Mouse (Mus musculus) hindbrain, embryonic 10.5 days (tissue): ENCODE results near the gene Endou. TPM values are rescaled to one million over a fixed set of nuclear protein-coding genes. Genes with fewer than 3 reads are reported as not detected.

ENCODE experiments used
- DNase-seq: peaks from one replicate; pipeline ENCODE4 v3.0.0-alpha.2; 2017; ENCODE audit warnings: low spot score
- H3K27ac ChIP-seq: fragments of 300-500 bp; sonication (generic); 2 replicates; pipeline ENCODE4 v1.5.1; 2016; ENCODE audit warnings: mild to moderate bottlenecking, moderate library complexity
- H3K27me3 ChIP-seq: fragments of 300-500 bp; sonication (generic); 2 replicates; pipeline ENCODE4 v1.6.1; 2016; ENCODE audit warnings: mild to moderate bottlenecking; ENCODE audit not compliant: poor library complexity, insufficient read depth, severe bottlenecking
- H3K36me3 ChIP-seq: fragments of 300-500 bp; sonication (generic); 2 replicates; pipeline ENCODE4 v1.6.1; 2016; ENCODE audit warnings: mild to moderate bottlenecking, moderate library complexity
- H3K4me1 ChIP-seq: fragments of 300-500 bp; sonication (generic); replicated peaks from 2 replicates; pipeline ENCODE4 v1.6.1; 2016; ENCODE audit warnings: mild to moderate bottlenecking
- H3K4me3 ChIP-seq: fragments of 300-500 bp; sonication (generic); 2 replicates; pipeline ENCODE4 v1.5.1; 2016; ENCODE audit warnings: mild to moderate bottlenecking, moderate library complexity
- H3K9me3 ChIP-seq: fragments of 300-500 bp; sonication (generic); 2 replicates; pipeline ENCODE4 v1.6.1; 2016; ENCODE audit warnings: mild to moderate bottlenecking, moderate library complexity
- WGBS: fragments of 180-500 bp; shearing (Covaris S2); methylation state at CpG from one replicate; pipeline ENCODE4 v1.1.7; 2016; 5-methylcytosine and 5-hydroxymethylcytosine counted together
- polyA plus RNA-seq: library from polyadenylated mRNA; unstranded; fragments of >200 nt; fragmentation: Nextera tagmentation; extraction: Ambion mirVana; gene quantifications from 2 replicates; pipeline ENCODE4 v1.2.1, GENCODE M21; 2016

Endou gene
- polyA plus RNA-seq, 1 experiment from 2014 or later: 0.08 TPM

DNA sequence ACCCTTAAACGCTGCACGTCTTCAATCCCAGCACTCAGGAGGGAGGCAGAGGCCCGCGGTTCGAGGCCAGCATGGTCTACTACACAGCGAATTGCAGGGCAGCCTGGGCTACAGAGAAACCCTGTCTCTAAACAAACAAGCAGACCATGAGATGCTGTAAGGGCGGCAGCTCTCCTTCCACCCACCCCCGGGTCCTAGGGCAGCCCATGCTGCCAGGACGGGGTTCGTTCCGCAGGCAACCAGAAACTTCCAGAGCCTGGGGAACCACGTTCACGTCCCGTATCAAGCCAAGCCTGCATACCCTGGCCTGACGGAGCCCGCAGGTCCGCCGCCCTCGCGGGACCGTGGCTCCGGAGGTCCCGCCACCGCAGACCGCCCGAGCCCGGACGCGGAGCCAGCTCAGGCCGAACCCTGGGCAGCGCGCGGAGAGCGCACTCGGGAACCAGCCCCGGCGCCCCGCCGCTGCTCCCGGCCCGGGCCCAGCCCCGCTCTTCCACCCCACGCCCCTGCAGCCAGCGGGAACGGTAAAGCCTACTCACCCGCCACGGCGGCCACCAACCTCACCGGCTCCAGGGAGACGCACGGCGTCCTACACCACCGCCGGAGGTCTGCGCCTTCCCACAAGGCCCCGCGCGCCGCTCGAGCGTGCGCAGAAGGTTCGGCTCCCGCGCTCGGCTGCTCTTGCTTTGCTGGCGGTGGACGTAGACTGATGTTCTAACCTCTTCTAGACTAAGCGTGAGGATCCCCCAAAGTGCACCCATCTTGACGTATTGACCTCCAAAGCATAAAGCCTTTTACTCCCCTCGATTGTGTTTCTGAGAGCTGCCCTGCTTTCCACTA is 25.7 kb downstream of the Endou start, which contains the start of gene Rpap3:
Rpap3 (minus strand) TSS at position 615 of the 840 bp plus-strand sequence.
- DNase-seq: peak; percentile 89
- peak within 1 kb of the TSS; percentile 98 for H3K4me3 ChIP-seq
- H3K27ac ChIP-seq: peak within 1 kb of the TSS; percentile 94
- H3K9me3 ChIP-seq: no peaks in the 10 kb centered on the region
- H3K36me3 ChIP-seq: peaks cover 31% of the 10 kb centered on the region
- WGBS: under 1% methylated on average over 71 of the region's 71 CpGs
- H3K27me3 ChIP-seq: no peaks in the 10 kb centered on the region
- H3K4me1 ChIP-seq: peaks cover 24% of the 10 kb centered on the region

DNA sequence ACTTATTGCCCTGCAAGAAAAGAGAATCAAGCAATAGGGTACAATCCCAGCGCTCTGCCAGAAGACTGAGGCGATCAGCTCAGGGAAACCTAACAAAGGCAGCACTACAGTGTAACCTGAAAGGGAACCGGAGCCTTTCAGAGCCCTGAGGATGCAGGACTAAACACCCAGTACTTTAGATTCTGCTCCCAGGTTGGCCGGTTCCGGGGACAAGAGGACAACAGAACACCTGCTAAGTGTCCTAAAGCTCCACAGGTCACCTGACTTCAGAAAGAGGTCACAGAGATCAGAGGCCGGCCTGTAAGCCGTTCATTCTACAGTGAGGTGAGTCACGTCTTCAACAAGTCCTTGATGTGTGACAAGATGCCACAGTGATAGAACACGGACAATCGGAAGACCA is 34.5 kb downstream of the Endou start:
- Histone ChIP-seq H3K9me3 (no peaks in the 10 kb centered on the region), H3K36me3 (peaks cover 99% of the 10 kb centered on the region), H3K27me3 (no peaks in the 10 kb centered on the region), H3K4me1 (no peaks in the 10 kb centered on the region), H3K4me3 (no peak overlapping the region), H3K27ac (no peak overlapping the region)
- WGBS: 90% methylated on average over 10 of the region's 10 CpGs
- DNase-seq: no peak

DNA sequence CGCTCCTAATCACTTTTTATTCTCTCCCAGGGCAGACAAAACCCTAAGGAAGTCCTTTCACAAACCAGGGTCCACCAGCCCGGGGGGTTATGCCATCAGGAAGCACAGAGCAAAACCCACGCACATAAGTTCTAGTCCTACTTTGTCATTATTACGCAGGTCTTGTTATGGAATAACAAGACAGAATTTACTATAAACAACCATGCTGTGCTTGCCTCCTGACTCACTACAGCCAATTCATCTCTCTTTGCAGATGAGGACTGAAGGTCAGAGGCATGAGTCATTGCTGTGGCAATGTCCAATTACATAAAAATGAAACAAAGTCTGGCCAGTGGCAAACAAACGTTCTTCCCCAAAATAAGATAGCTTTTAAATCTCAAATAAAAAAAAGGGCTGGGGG is 37.7 kb downstream of the Endou start:
- 94% methylated on average over 5 of the region's 5 CpGs for WGBS
- peaks cover 99% of the 10 kb centered on the region for H3K36me3 ChIP-seq

DNA sequence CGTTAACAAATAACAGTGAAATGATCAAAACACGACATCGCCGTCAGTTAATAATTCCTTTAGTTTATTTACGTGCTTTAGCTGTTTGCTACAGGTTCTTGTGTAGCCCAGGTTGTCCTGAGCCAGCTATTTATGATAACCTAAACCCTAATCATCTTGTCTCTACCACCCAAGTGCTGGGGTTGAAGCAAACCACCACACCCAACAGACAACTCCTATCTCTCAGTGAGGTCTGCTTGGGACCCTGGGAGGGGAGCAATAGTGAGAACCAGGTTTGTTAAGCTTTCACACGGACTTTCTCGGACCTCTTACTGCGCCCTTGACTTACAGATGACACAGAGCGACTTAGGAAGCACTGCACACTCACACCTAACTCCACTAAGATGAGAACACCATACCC is 47.0 kb downstream of the Endou start:
- no peak overlapping the region for H3K4me3 ChIP-seq
- H3K4me1 ChIP-seq: no peaks in the 10 kb centered on the region; the same call in 1 of the 2 replicates
- no peaks in the 10 kb centered on the region for H3K9me3 ChIP-seq
- peaks cover 100% of the 10 kb centered on the region for H3K36me3 ChIP-seq
- 94% methylated on average over 9 of the region's 9 CpGs for WGBS
- H3K27me3 ChIP-seq: no peaks in the 10 kb centered on the region
- no peak overlapping the region for H3K27ac ChIP-seq
- DNase-seq: no peak

More for the DNA sequence above, 37.7 kb downstream of the Endou start:
- Histone ChIP-seq H3K27ac (no peak overlapping the region), H3K4me3 (no peak overlapping the region), H3K9me3 (no peaks in the 10 kb centered on the region), H3K27me3 (no peaks in the 10 kb centered on the region), H3K4me1 (no peaks in the 10 kb centered on the region)
- no peak for DNase-seq

DNA sequence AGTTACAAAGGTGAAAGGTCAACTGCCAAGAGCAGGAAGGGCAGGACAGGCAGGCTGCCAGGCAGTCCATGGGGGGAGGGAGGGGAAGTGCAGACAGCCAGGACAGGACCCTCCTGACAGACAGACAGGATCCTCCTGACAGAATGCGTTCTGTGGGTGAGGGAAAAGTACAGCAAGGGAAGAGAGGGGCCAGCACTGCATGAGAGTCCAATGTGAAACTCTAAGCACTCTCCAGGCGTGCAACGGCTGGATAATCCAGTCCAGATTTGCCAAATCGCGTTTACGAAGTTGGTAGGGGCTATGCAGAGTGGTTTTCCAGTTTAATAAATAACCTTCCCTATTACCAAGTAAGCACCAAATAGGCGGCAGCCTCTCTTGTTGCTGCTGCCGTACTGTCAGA is 49.1 kb downstream of the Endou start:
- H3K27ac ChIP-seq: no peak overlapping the region
- H3K27me3 ChIP-seq: no peaks in the 10 kb centered on the region
- no peaks in the 10 kb centered on the region for H3K9me3 ChIP-seq
- no peak for DNase-seq
- no peak overlapping the region for H3K4me3 ChIP-seq
- H3K36me3 ChIP-seq: peaks cover 99% of the 10 kb centered on the region
- H3K4me1 ChIP-seq: no peaks in the 10 kb centered on the region; the same call in 1 of the 2 replicates
- 91% methylated on average over 8 of the region's 8 CpGs for WGBS

DNA sequence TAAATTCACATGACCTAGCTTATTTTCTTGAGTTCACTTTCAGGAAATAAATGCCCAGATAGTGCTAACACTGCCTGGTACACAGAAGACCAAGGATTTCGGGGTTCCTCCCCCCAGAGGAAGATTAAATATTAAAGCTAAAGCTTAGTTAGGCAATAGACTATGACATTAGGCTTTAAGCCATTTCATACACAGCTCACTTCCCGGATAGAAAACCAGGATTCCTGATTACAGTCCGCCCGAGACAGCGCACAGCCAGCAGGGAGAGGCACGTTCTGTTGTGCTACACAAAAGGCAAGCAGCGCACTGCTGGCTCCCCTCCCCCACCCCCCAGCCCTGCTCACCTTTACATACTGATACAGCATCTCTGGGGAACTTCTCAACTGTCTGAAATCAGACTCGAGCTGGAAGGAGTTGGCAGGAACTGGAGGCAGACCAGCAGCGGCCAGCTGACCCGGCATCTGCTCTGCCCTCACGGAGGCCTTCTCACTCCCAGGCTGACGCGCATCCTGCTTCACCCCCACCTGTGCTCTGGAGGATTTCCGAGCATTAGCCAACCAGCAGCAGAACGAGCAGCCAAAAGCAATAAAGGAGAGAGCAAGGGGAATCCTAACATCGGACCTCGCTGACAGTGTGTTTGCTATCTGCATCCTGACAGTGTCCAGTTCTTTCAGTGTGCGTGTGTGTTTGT is 51.0 kb downstream of the Endou start:
- Histone ChIP-seq H3K36me3 (peaks cover 98% of the 10 kb centered on the region), H3K4me1 (no peaks in the 10 kb centered on the region; the same call in 1 of the 2 replicates), H3K9me3 (no peaks in the 10 kb centered on the region), H3K27ac (no peak overlapping the region), H3K27me3 (no peaks in the 10 kb centered on the region), H3K4me3 (no peak overlapping the region)
- 83% methylated on average over 18 of the region's 18 CpGs for WGBS
- DNase-seq: no peak

DNA sequence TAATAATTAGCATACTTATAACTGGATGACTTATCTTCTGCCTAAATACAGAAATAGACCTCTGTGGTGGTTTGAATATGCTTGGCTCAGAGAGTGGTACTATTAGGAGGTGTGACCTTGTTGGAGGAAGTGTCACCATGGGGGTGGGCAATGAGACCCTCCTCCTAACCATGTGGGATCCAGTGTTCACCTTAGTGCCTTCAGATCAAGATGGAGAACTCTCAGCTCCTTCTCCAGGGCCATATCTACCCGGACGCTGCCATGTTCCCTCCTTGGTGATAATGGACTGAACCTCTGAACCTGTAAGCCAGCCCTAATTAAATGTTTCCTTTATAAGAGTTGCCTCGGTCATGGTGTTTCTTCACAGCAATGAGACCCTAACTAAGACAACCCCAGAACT is 53.8 kb downstream of the Endou start:
- Histone ChIP-seq H3K27me3 (no peaks in the 10 kb centered on the region), H3K4me3 (no peak overlapping the region), H3K9me3 (no peaks in the 10 kb centered on the region), H3K4me1 (peaks cover 5% of the 10 kb centered on the region), H3K27ac (no peak overlapping the region), H3K36me3 (peaks cover 98% of the 10 kb centered on the region)
- 94% methylated on average over 3 of the region's 3 CpGs for WGBS
- DNase-seq: no peak

DNA sequence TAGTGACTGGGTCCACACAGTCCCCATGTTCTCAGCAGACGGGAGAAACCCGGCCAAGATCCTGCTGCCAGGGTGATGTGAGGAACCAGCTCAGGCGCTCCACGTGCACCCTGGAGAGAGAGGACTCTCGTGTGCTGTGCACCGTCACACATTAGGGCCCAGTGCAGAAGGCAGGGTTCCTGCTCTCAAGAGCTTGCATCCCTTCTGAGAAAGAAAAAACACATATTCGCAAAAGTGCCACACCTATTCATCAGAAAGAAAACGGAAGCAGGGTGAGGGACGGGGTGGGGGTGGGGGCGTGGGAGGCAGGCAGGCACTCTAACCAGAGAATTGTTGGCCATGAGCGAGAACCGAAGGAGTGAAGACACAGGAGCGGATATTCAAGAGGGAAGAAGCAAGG is 55.2 kb downstream of the Endou start:
- Histone ChIP-seq H3K4me1 (peaks cover 13% of the 10 kb centered on the region), H3K36me3 (peaks cover 96% of the 10 kb centered on the region), H3K27ac (no peak overlapping the region), H3K4me3 (no peak overlapping the region), H3K27me3 (no peaks in the 10 kb centered on the region), H3K9me3 (no peaks in the 10 kb centered on the region)
- DNase-seq: no peak
- WGBS: 93% methylated on average over 13 of the region's 13 CpGs

DNA sequence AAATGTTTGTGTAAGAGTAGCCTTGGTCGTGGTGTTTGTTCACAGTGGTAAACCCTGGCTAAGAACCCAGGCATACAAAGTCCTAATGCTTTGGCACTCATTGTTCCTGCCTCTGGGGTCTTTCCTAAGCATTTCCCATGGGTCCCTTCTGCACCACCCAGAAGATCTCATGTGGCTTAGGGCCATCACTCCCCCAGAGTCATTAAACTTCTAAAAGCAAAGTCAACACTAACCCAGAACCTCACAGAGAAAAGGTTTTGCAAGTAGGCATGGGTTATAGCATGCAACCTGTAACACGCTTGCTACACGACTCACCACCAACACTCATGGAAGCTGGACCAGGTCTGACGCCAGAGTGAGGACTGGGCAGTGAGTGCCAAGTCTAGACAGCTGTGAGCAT is 56.7 kb downstream of the Endou start:
- Histone ChIP-seq H3K4me3 (no peak overlapping the region), H3K27ac (no peak overlapping the region), H3K9me3 (no peaks in the 10 kb centered on the region), H3K27me3 (no peaks in the 10 kb centered on the region), H3K4me1 (peaks cover 22% of the 10 kb centered on the region), H3K36me3 (peaks cover 82% of the 10 kb centered on the region)
- 91% methylated on average over 4 of the region's 4 CpGs for WGBS
- DNase-seq: no peak

DNA sequence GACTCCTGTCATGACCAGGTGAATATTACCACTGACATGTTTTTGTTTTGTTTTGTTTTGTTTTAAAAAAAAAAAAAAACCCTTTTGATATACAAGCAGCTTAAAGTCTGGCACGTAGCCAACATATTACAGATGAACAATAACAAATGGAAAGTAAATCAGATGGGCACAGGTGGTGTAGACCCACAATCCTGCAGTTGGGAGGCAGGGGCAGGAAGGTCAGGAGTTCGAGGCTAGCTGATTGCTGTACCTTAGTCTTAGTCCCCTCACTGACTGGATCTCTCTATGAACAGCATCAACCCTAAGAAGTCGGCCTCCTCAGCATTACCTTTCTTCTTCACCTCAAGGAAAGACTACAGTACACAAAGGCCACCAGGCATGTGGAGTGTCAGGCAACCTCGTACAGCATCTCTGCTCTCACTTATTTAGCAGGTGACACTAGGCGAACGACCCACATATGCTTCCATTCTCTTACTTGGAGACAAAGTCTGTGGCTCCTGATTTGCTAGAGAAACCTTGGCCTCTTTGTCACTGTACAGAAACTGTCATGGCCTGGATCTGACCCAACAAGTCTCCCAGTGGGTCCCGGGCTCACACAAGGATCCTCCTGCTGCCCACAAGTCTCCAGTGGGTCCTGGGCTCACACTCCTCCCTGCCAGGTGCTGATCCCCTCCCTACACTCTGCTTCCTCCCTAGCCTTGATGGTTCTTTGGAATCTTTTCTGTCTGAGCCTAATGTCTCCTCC is 57.7 kb downstream of the Endou start:
- peaks cover 72% of the 10 kb centered on the region for H3K36me3 ChIP-seq

DNA sequence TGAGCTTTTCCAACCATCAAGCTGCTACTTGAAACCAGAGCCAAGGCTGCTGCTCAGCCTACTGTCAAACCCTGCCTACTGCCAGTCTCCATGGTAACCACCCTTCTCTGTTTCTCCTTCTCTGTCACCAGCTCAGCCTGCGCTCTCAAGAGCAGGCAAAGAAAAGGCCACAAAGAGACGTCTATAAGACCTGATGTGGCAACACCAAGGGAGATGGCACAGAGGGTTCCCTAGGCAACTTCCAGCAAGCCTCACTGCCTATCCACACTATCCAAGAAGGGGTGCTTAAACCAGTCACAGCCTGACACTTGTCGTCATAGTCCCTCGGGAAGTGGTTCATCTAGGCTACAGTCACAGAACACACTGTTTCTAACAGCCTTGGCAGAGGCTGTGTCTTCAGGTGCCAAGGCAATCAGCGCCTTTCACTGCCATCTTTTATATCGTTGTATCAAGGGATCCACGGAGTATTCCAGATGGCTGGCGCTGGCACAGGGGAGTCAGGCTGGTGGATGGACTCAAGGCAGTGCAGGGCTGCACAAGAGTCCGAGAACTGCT is 58.9 kb downstream of the Endou start:
- Histone ChIP-seq H3K36me3 (peaks cover 61% of the 10 kb centered on the region), H3K9me3 (no peaks in the 10 kb centered on the region), H3K27ac (peak overlapping the region; percentile 13; the same call in 1 of the 2 replicates), H3K27me3 (no peaks in the 10 kb centered on the region), H3K4me1 (peaks cover 26% of the 10 kb centered on the region), H3K4me3 (no peak overlapping the region)
- 72% methylated on average over 9 of the region's 9 CpGs for WGBS
- peak; percentile 22 for DNase-seq

More for the DNA sequence above, 57.7 kb downstream of the Endou start:
- no peaks in the 10 kb centered on the region for H3K9me3 ChIP-seq
- DNase-seq: no peak
- peaks cover 22% of the 10 kb centered on the region for H3K4me1 ChIP-seq
- no peaks in the 10 kb centered on the region for H3K27me3 ChIP-seq
- no peak overlapping the region for H3K4me3 ChIP-seq
- 92% methylated on average over 7 of the region's 7 CpGs for WGBS
- no peak overlapping the region for H3K27ac ChIP-seq

DNA sequence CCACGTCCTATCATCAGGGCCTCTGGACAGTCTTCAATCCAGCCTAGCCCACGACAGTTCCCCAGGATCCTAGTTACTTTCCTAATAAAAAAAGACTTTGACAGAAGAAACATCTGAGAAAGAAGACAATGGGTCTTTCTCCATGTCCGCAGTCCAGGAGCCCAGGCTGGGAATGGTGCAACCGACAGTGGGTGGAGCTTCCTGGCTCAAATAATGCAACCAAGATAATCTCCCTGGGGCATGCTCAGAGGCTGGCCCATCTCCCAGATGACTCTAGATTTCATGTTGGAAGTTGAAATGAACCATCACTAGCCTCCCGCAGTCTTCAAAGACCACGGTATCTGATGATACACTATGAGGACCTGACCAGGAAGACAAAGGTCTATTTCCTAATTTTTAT is 60.6 kb downstream of the Endou start:
- H3K4me3 ChIP-seq: no peak overlapping the region
- H3K27me3 ChIP-seq: no peaks in the 10 kb centered on the region
- no peak overlapping the region for H3K27ac ChIP-seq
- DNase-seq: no peak
- WGBS: 84% methylated on average over 6 of the region's 6 CpGs
- H3K9me3 ChIP-seq: no peaks in the 10 kb centered on the region
- H3K4me1 ChIP-seq: peaks cover 26% of the 10 kb centered on the region
- H3K36me3 ChIP-seq: peaks cover 44% of the 10 kb centered on the region
